Mouse (Mus musculus) myocyte (in vitro differentiated cells): Measurements from ENCODE around the gene Fcho1. TPM values are rescaled to one million over a fixed set of nuclear protein-coding genes. Genes with fewer than 3 reads are reported as not detected.

Source experiments
- H3K27me3 ChIP-seq: one replicate; pipeline ENCODE4 v1.6.1; 2011; ENCODE audit not compliant: control insufficient read depth, insufficient read depth, insufficient read length
- H3K36me3 ChIP-seq: one replicate; pipeline ENCODE4 v1.6.1; 2011; ENCODE audit not compliant: control insufficient read depth, insufficient read depth
- H3K4me2 ChIP-seq: one replicate; pipeline ENCODE4 v1.6.1; 2011; ENCODE audit warnings: low read depth, control low read depth
- H3K4me3 ChIP-seq: one replicate; pipeline ENCODE4 v1.5.1; 2011; ENCODE audit warnings: mild to moderate bottlenecking, control low read depth, moderate library complexity
- H3K79me2 ChIP-seq: one replicate; pipeline ENCODE4 v1.6.1; 2011; ENCODE audit not compliant: control insufficient read depth, insufficient read depth
- H3ac ChIP-seq: one replicate; pipeline ENCODE4 v1.6.1; 2011; ENCODE audit not compliant: control insufficient read depth, insufficient read length
- CEBPB ChIP-seq: IDR thresholded peaks from 2 replicates; pipeline ENCODE4 v1.6.1; 2011; ENCODE audit warnings: mild to moderate bottlenecking, moderate library complexity; ENCODE audit not compliant: poor library complexity, insufficient read depth, severe bottlenecking
- E2F4 ChIP-seq: IDR thresholded peaks from one replicate; pipeline ENCODE4 v1.6.1; 2011; ENCODE audit warnings: mild to moderate bottlenecking, control low read depth, moderate library complexity; ENCODE audit not compliant: insufficient read depth
- MAX ChIP-seq: IDR thresholded peaks from one replicate; pipeline ENCODE4 v1.6.1; 2011; ENCODE audit warnings: low read depth, mild to moderate bottlenecking, control low read depth
- MYOD1 ChIP-seq, 3 experiments: IDR thresholded peaks; one replicate each; pipeline ENCODE4 v1.6.1; 2011; ENCODE audit warnings: control low read depth in 2 of 3, low read depth in 2 of 3, mild to moderate bottlenecking in 2 of 3, moderate library complexity in 1 of 3; ENCODE audit not compliant: insufficient read length in 2 of 3, control insufficient read depth in 1 of 3
- MYOG ChIP-seq, 3 experiments: IDR thresholded peaks; one replicate each; pipeline ENCODE4 v1.6.1; 2011; ENCODE audit warnings: control low read depth in 2 of 3, low read depth in 2 of 3, mild to moderate bottlenecking in 2 of 3; ENCODE audit not compliant: insufficient read length in 2 of 3, control insufficient read depth in 1 of 3, insufficient read depth in 1 of 3
- POLR2A ChIP-seq: IDR thresholded peaks from one replicate; pipeline ENCODE4 v1.6.1; 2011; ENCODE audit warnings: low read depth, mild to moderate bottlenecking, control low read depth, moderate library complexity; ENCODE audit not compliant: insufficient read length
- POLR2AphosphoS2 ChIP-seq: IDR thresholded peaks from one replicate; pipeline ENCODE4 v1.6.1; 2011; ENCODE audit warnings: low read depth, control low read depth; ENCODE audit not compliant: insufficient read length
- REST ChIP-seq: IDR thresholded peaks from one replicate; pipeline ENCODE4 v1.6.1; 2011; ENCODE audit warnings: mild to moderate bottlenecking, control low read depth, moderate library complexity; ENCODE audit not compliant: insufficient read depth, insufficient read length
- SRF ChIP-seq: IDR thresholded peaks from one replicate; pipeline ENCODE4 v1.6.1; 2011; ENCODE audit warnings: low read depth; ENCODE audit not compliant: control insufficient read depth, insufficient read length
- TCF12 ChIP-seq: IDR thresholded peaks from one replicate; pipeline ENCODE4 v1.6.1; 2011; ENCODE audit warnings: mild to moderate bottlenecking, control low read depth; ENCODE audit not compliant: poor library complexity, insufficient read depth, severe bottlenecking
- TCF3 ChIP-seq: IDR thresholded peaks from one replicate; pipeline ENCODE4 v1.6.1; 2011; ENCODE audit warnings: low read depth, control low read depth; ENCODE audit not compliant: insufficient read length
- USF1 ChIP-seq: IDR thresholded peaks from one replicate; pipeline ENCODE4 v1.6.1; 2011; ENCODE audit warnings: low read depth, mild to moderate bottlenecking, control low read depth, moderate library complexity
- polyA plus RNA-seq: library from polyadenylated mRNA; unstranded; fragments of >200 nt; fragmentation: generic; extraction: Trizol; gene quantifications from one replicate; pipeline ENCODE4 v1.2.1, GENCODE M21; 2012; ENCODE audit warnings: missing spikeins

The Fcho1 gene
- polyA plus RNA-seq, 1 experiment = not detected

DNA sequence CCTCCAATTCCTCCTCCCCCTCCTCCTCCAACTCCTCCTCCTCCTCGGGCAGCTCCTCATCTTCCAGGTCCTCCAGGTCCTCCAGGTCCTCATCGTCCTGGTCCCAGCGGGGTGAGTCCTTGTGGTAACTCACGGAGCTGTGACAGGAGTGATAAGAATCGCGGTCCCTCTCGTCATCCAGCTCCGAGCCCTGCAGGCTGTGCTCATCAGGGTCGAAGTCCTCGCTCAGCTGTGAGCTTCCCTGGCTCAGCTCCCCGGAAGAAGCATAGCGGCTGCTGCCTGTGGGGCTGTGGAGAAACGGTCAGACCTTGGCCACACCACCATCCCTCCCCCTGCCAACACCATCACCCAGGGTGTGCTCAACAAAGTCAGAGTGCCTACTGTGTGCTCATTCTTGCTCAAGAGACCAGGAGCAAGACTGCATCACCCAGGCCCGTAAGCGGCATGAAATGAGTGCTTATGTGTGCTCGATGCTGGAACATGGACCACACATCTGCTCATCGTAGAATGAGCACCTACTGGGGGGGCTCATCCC is 66.9 kb downstream of the Fcho1 start:
- H3K4me2 ChIP-seq = peak overlapping the region; percentile 61
- H3K36me3 ChIP-seq = no peaks in the 10 kb centered on the region
- no peaks in the 10 kb centered on the region for H3K79me2 ChIP-seq
- TF ChIP-seq POLR2A = no peak
- no peak for TF ChIP-seq E2F4
- no peak for TF ChIP-seq TCF12
- no peak for TF ChIP-seq SRF
- TF ChIP-seq POLR2AphosphoS2 = no peak
- no peak for TF ChIP-seq MYOG (IDR thresholded peaks at IDR 0.05; ENCODE audit: control insufficient read depth in 1 of 3, insufficient read depth in 1 of 3, insufficient read length in 2 of 3, low read depth in 2 of 3)
- no peak for TF ChIP-seq USF1
- no peak for TF ChIP-seq MAX
- TF ChIP-seq CEBPB = no peak
- TF ChIP-seq MYOD1 (IDR thresholded peaks at IDR 0.05; ENCODE audit: control insufficient read depth in 1 of 3, insufficient read length in 2 of 3, low read depth in 2 of 3) = no peak
- no peak for TF ChIP-seq REST
- TF ChIP-seq TCF3 = no peak
- H3ac ChIP-seq = no peak overlapping the region
- no peak overlapping the region for H3K4me3 ChIP-seq
- H3K27me3 ChIP-seq = peaks cover 20% of the 10 kb centered on the region

Other genes starting within 250 kb of the Fcho1 start
- 27.5 TPM for gene Ano8, start 239.8 kb downstream of the Fcho1 start, polyA plus RNA-seq
- gene Gtpbp3, start 237.6 kb downstream of the Fcho1 start, polyA plus RNA-seq = 17.5 TPM
- 0.18 TPM for gene Plvap, start 214.0 kb downstream of the Fcho1 start, polyA plus RNA-seq
- 0.04 TPM for gene Ccdc194, start 200.0 kb downstream of the Fcho1 start, polyA plus RNA-seq
- 33.9 TPM for gene Bst2, start 188.3 kb downstream of the Fcho1 start, polyA plus RNA-seq
- 61.5 TPM for gene Mvb12a, start 182.8 kb downstream of the Fcho1 start, polyA plus RNA-seq
- 0.20 TPM for gene Tmem221, start 166.8 kb downstream of the Fcho1 start, polyA plus RNA-seq
- gene Nxnl1, start 159.1 kb downstream of the Fcho1 start, polyA plus RNA-seq = 0.04 TPM
- 33.9 TPM for gene Slc27a1, start 156.8 kb downstream of the Fcho1 start, polyA plus RNA-seq
- gene Pgls, start 133.5 kb downstream of the Fcho1 start, polyA plus RNA-seq = 248 TPM
- gene Fam129c, start 128.1 kb downstream of the Fcho1 start, polyA plus RNA-seq = 2.9 TPM
- gene Colgalt1, start 114.7 kb downstream of the Fcho1 start, polyA plus RNA-seq = 87.0 TPM
- 4.6 TPM for gene Unc13a, start 54.0 kb downstream of the Fcho1 start, polyA plus RNA-seq
- gene Jak3, start 49.4 kb downstream of the Fcho1 start, polyA plus RNA-seq = 1.5 TPM
- 0.13 TPM for gene Insl3, start 36.5 kb downstream of the Fcho1 start, polyA plus RNA-seq
- 0.01 TPM for gene B3gnt3, start 23.9 kb downstream of the Fcho1 start, polyA plus RNA-seq
- gene Zfp709, start 156.3 kb upstream of the Fcho1 start, polyA plus RNA-seq = 0.31 TPM
- 0.55 TPM for gene Zfp882, start 182.9 kb upstream of the Fcho1 start, polyA plus RNA-seq
- 6.2 TPM for gene Zfp617, start 182.9 kb upstream of the Fcho1 start, polyA plus RNA-seq
- 2.7 TPM for gene Zfp961, start 225.3 kb upstream of the Fcho1 start, polyA plus RNA-seq